Mouse (Mus musculus) neural tube, embryonic 11.5 days (tissue): Measurements from ENCODE around the gene Entpd1. TPM values are rescaled to one million over a fixed set of nuclear protein-coding genes. Genes with fewer than 3 reads are reported as not detected.

Source experiments
- ATAC-seq: fragments of 200-750 bp; cut with Nextera tagmentation; 2 replicates; pipeline ENCODE4 v1.8.0; 2017; ENCODE audit warnings: moderate number of reproducible peaks, mild to moderate bottlenecking, moderate TSS enrichment, moderate library complexity; ENCODE audit not compliant: insufficient read depth, low FRiP score, low TSS enrichment
- DNase-seq: peaks from one replicate; pipeline ENCODE4 v3.0.0-alpha.2; 2015; ENCODE audit warnings: low spot score
- H3K27ac ChIP-seq: fragments of 300-500 bp; sonication (generic); 2 replicates; pipeline ENCODE4 v1.5.1; 2014; ENCODE audit warnings: low read depth, mild to moderate bottlenecking, low read length
- H3K27me3 ChIP-seq: fragments of 300-500 bp; sonication (generic); 2 replicates; pipeline ENCODE4 v1.6.1; 2014; ENCODE audit warnings: mild to moderate bottlenecking, low read length, mixed read lengths; ENCODE audit not compliant: control insufficient read depth, insufficient read depth
- H3K36me3 ChIP-seq: fragments of 300-500 bp; sonication (generic); 2 replicates; pipeline ENCODE4 v1.6.1; 2014; ENCODE audit warnings: mild to moderate bottlenecking, low read length, moderate library complexity, mixed read lengths; ENCODE audit not compliant: control insufficient read depth, insufficient read depth
- H3K4me1 ChIP-seq: fragments of 300-500 bp; sonication (generic); 2 replicates; pipeline ENCODE4 v1.6.1; 2014; ENCODE audit warnings: low read length, mixed read lengths; ENCODE audit not compliant: control insufficient read depth, insufficient read depth
- H3K4me2 ChIP-seq: fragments of 300-500 bp; sonication (generic); 2 replicates; pipeline ENCODE4 v1.6.1; 2014; ENCODE audit warnings: low read depth, mild to moderate bottlenecking, moderate library complexity
- H3K4me3 ChIP-seq: fragments of 300-500 bp; sonication (generic); 2 replicates; pipeline ENCODE4 v1.5.1; 2014; ENCODE audit warnings: low read depth, low read length
- H3K9ac ChIP-seq: fragments of 300-500 bp; sonication (generic); 2 replicates; pipeline ENCODE4 v1.6.1; 2014; ENCODE audit warnings: mild to moderate bottlenecking, low read length
- H3K9me3 ChIP-seq: fragments of 300-500 bp; sonication (generic); 2 replicates; pipeline ENCODE4 v1.6.1; 2016; ENCODE audit warnings: low read length; ENCODE audit not compliant: control insufficient read depth
- WGBS: fragments of 180-500 bp; shearing (Covaris S2); extraction: QIAGEN DNeasy Blood & Tissue Kit; methylation state at CpG from one replicate; pipeline ENCODE4 v1.1.7; 2014; 5-methylcytosine and 5-hydroxymethylcytosine counted together
- polyA plus RNA-seq: library from polyadenylated mRNA; unstranded; fragments of >200 nt; fragmentation: Nextera tagmentation; extraction: Ambion mirVana; gene quantifications from 2 replicates; pipeline ENCODE4 v1.2.1, GENCODE M21; 2014

Gene Entpd1
- polyA plus RNA-seq, 1 experiment from 2014 or later = 6.6 TPM

- H3K4me2 ChIP-seq = no peak overlapping the region
- no peaks in the 10 kb centered on the region for H3K36me3 ChIP-seq
- H3K27me3 ChIP-seq = no peaks in the 10 kb centered on the region
- no peak overlapping the region for H3K27ac ChIP-seq
- no peak overlapping the region for H3K4me3 ChIP-seq
- no peaks in the 10 kb centered on the region for H3K4me1 ChIP-seq
- 51% methylated on average over 6 of the region's 6 CpGs for WGBS
- ATAC-seq (no peak), DNase-seq (no peak)
- H3K9me3 ChIP-seq = no peaks in the 10 kb centered on the region
- no peak overlapping the region for H3K9ac ChIP-seq
Measured at GRCm38 (mm10) chr19:40646379-40646778, 34.2 kb downstream of the Entpd1 start.

GRCm38 (mm10) chr19:40647319-40648158 lies 35.4 kb downstream of the Entpd1 start:
- Histone ChIP-seq H3K4me1 (no peaks in the 10 kb centered on the region), H3K27me3 (no peaks in the 10 kb centered on the region), H3K4me2 (no peak overlapping the region), H3K36me3 (no peaks in the 10 kb centered on the region), H3K9me3 (no peaks in the 10 kb centered on the region), H3K27ac (no peak overlapping the region), H3K9ac (no peak overlapping the region), H3K4me3 (no peak overlapping the region)
- no peak for DNase-seq
- ATAC-seq = no peak
- 65% methylated on average over 9 of the region's 9 CpGs for WGBS

- H3K4me2 ChIP-seq = no peak overlapping the region
- H3K36me3 ChIP-seq = no peaks in the 10 kb centered on the region
- ATAC-seq (no peak), DNase-seq (no peak)
- no peaks in the 10 kb centered on the region for H3K4me1 ChIP-seq
- H3K27ac ChIP-seq = no peak overlapping the region
- H3K9ac ChIP-seq = no peak overlapping the region
- WGBS = 77% methylated on average over 5 of the region's 5 CpGs
- H3K27me3 ChIP-seq = no peaks in the 10 kb centered on the region
- no peak overlapping the region for H3K4me3 ChIP-seq
- H3K9me3 ChIP-seq = no peaks in the 10 kb centered on the region
Measured at GRCm38 (mm10) chr19:40650090-40650489, 37.9 kb downstream of the Entpd1 start.

DNA sequence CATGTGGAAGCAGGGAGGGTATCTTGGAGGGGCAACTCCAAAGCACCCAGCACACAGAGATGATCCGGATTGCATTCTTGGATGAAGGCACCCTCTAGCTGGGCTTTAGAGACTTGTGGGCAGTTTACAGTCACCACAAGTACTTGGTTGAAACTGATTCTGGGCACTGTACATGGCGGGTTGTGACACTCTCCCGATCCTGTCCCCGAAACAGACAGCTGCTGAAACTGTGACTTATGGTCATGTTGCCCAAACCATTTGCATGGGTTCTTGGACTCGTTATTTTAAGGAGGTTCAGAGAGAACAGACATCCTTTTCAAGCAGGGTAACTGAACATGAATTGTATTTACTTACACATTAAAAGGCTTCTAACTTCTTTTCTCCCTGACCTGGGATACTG lies 44.0 kb downstream of the Entpd1 start:
- H3K27me3 ChIP-seq = no peaks in the 10 kb centered on the region
- no peaks in the 10 kb centered on the region for H3K9me3 ChIP-seq
- no peak overlapping the region for H3K4me3 ChIP-seq
- H3K36me3 ChIP-seq = no peaks in the 10 kb centered on the region
- H3K4me1 ChIP-seq = peaks cover 3% of the 10 kb centered on the region; the same call in 1 of the 2 replicates
- no peak overlapping the region for H3K9ac ChIP-seq
- H3K4me2 ChIP-seq = no peak overlapping the region
- no peak overlapping the region for H3K27ac ChIP-seq
- ATAC-seq (no peak), DNase-seq (no peak)
- WGBS = 90% methylated on average over 5 of the region's 5 CpGs

- ATAC-seq (no peak), DNase-seq (no peak)
- WGBS = 75% methylated on average over 6 of the region's 6 CpGs
- Histone ChIP-seq H3K27ac (no peak overlapping the region), H3K4me1 (peaks cover 3% of the 10 kb centered on the region; the same call in 1 of the 2 replicates), H3K36me3 (no peaks in the 10 kb centered on the region), H3K27me3 (no peaks in the 10 kb centered on the region), H3K4me2 (no peak overlapping the region), H3K4me3 (no peak overlapping the region), H3K9ac (no peak overlapping the region), H3K9me3 (no peaks in the 10 kb centered on the region)
Measured at GRCm38 (mm10) chr19:40658281-40658680, 46.1 kb downstream of the Entpd1 start.

DNA sequence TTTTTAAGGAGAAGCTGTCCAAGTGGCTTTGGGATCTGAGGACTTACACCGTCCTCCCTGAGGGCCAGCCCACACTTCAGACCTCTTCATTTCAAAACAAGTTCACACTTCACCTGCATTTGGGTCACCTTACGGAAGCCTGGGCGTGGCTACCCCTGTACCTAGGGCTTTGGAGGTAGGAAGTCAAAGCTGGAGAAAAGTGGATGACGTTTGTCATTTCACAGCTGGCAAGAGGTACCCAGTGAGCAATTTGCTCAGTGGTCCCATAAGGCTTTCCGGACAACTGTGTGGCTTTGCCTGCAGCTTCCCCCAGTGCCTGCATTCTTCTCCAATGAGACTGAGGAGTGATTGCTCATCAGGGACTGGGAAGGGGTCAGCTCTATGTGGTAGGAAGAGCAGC lies 46.8 kb downstream of the Entpd1 start:
- ATAC-seq (no peak), DNase-seq (no peak)
- Histone ChIP-seq H3K27me3 (no peaks in the 10 kb centered on the region), H3K27ac (no peak overlapping the region), H3K4me1 (peaks cover 3% of the 10 kb centered on the region; the same call in 1 of the 2 replicates), H3K4me3 (no peak overlapping the region), H3K4me2 (peak overlapping the region; percentile 63), H3K9me3 (no peaks in the 10 kb centered on the region), H3K36me3 (no peaks in the 10 kb centered on the region), H3K9ac (no peak overlapping the region)
- 46% methylated on average over 5 of the region's 5 CpGs for WGBS

GRCm38 (mm10) chr19:40659651-40660478 lies 47.7 kb downstream of the Entpd1 start:
- H3K27ac ChIP-seq = no peak overlapping the region
- 1% methylated on average over 16 of the region's 16 CpGs for whole genome bisulfite sequencing
- peak overlapping the region; percentile 63 for H3K4me2 ChIP-seq
- H3K9ac ChIP-seq = peak overlapping the region; percentile 51
- H3K4me1 ChIP-seq = peaks cover 3% of the 10 kb centered on the region; the same call in 1 of the 2 replicates
- no peaks in the 10 kb centered on the region for H3K9me3 ChIP-seq
- H3K27me3 ChIP-seq = no peaks in the 10 kb centered on the region
- DNase-seq (peak; percentile 58), ATAC-seq (peak; percentile 76)
- peak overlapping the region; percentile 28 for H3K4me3 ChIP-seq
- H3K36me3 ChIP-seq = no peaks in the 10 kb centered on the region

DNA sequence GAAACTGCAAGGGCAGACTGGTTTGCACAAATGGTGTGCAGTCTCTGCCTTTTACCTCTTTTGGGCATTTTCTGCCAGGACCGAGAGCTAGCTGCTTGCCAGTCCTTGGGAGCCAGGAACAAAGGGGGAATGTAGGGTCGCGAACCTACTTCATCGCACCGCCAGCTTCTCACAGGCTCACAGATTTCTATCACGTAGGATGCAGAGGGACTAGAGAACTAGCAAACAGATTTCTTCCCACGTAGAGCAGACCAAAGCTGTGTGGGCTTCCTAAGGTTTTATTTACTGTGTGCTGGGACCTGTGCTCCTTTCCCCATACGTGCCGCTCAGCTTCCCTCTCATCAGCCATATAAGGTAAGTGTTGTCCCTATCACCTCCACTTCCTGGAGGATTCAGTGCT lies 48.3 kb downstream of the Entpd1 start:
- no peak for ATAC-seq
- H3K4me3 ChIP-seq = peak overlapping the region; percentile 28
- H3K4me2 ChIP-seq = peak overlapping the region; percentile 63
- no peak for DNase-seq
- 17% methylated on average over 9 of the region's 9 CpGs for WGBS
- H3K27ac ChIP-seq = no peak overlapping the region
- no peaks in the 10 kb centered on the region for H3K36me3 ChIP-seq
- H3K9ac ChIP-seq = peak overlapping the region; percentile 51
- H3K9me3 ChIP-seq = no peaks in the 10 kb centered on the region
- H3K27me3 ChIP-seq = no peaks in the 10 kb centered on the region
- peaks cover 3% of the 10 kb centered on the region; the same call in 1 of the 2 replicates for H3K4me1 ChIP-seq
